Mouse (Mus musculus): ENCODE measurements around the gene Cdc42ep2. TPM values are rescaled to one million over a fixed set of nuclear protein-coding genes. Genes with fewer than 3 reads are reported as not detected.
A peak's percentile ranks its signal among the peaks of the same experiment; 100 is the strongest.

The Cdc42ep2 gene
- polyA plus RNA-seq, 1 experiment = 5.3 TPM

GRCm38 (mm10) chr19:5872931-5873556 lies 51.6 kb downstream of the Cdc42ep2 start:
- H3K4me3 ChIP-seq (replicated peaks; ENCODE audit: control insufficient read depth, low read depth, low read length) = peak overlapping the region; percentile 48
- H3K27ac ChIP-seq (ENCODE audit: control insufficient read depth, insufficient read depth, low read depth, low read length, poor library complexity) = peak overlapping the region; percentile 18
- TF ChIP-seq POLR2A (IDR thresholded peaks at IDR 0.05; ENCODE audit: borderline replicate concordance, control insufficient read depth, low read depth, low read length) (0 out of 2 replicates have a peak, but pooled peaks have one; percentile 30), CTCF (IDR thresholded peaks at IDR 0.05; ENCODE audit: control insufficient read depth, insufficient read depth, low read length) (no peak)
- WGBS = 52% methylated on average over 19 of the region's 19 CpGs
- H3K4me1 ChIP-seq (ENCODE audit: control insufficient read depth, insufficient read depth, low read length) = peaks cover 5% of the 10 kb centered on the region; the same call in 1 of the 2 replicates

GRCm38 (mm10) chr19:5872528-5872927 lies 52.1 kb downstream of the Cdc42ep2 start:
- Histone ChIP-seq H3K27ac (ENCODE audit: control insufficient read depth, insufficient read depth, low read depth, low read length, poor library complexity) (peak overlapping the region; percentile 18), H3K4me1 (ENCODE audit: control insufficient read depth, insufficient read depth, low read length) (peaks cover 5% of the 10 kb centered on the region; the same call in 1 of the 2 replicates), H3K4me3 (replicated peaks; ENCODE audit: control insufficient read depth, low read depth, low read length) (peak overlapping the region; percentile 48)
- TF ChIP-seq CTCF (IDR thresholded peaks at IDR 0.05; ENCODE audit: control insufficient read depth, insufficient read depth, low read length) = no peak
- no peak for TF ChIP-seq POLR2A (IDR thresholded peaks at IDR 0.05; ENCODE audit: borderline replicate concordance, control insufficient read depth, low read depth, low read length)
- WGBS = 33% methylated on average over 4 of the region's 4 CpGs

GRCm38 (mm10) chr19:5871683-5872082 lies 52.9 kb downstream of the Cdc42ep2 start:
- no peak overlapping the region for H3K27ac ChIP-seq (ENCODE audit: control insufficient read depth, insufficient read depth, low read depth, low read length, poor library complexity)
- 33% methylated on average over 6 of the region's 6 CpGs for WGBS
- H3K4me1 ChIP-seq (ENCODE audit: control insufficient read depth, insufficient read depth, low read length) = peaks cover 5% of the 10 kb centered on the region; the same call in 1 of the 2 replicates
- TF ChIP-seq POLR2A (IDR thresholded peaks at IDR 0.05; ENCODE audit: borderline replicate concordance, control insufficient read depth, low read depth, low read length) (no peak), CTCF (IDR thresholded peaks at IDR 0.05; ENCODE audit: control insufficient read depth, insufficient read depth, low read length) (no peak)
- no peak overlapping the region for H3K4me3 ChIP-seq (replicated peaks; ENCODE audit: control insufficient read depth, low read depth, low read length)

DNA sequence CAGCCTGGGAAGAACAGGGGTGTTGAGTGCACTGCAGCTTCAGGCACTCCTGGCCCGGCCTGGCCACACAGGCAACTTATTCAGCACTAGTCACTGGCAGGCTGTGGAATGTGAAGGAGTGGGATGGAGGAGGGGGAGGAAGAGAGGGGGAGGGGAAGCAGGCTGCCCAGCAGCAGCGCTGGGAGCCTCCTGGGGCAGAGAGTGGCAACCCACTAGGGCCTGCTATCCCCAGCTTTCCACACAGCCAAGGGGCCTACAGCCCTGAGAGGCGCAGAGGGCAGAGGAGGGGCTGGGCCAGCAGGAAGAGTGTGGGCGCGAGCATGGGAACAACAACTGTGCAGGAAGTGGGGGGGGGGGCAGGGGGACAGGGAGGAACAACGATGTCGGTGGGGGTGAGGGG lies 53.3 kb downstream of the Cdc42ep2 start:
- H3K4me3 ChIP-seq (replicated peaks; ENCODE audit: control insufficient read depth, low read depth, low read length) = no peak overlapping the region
- peaks cover 5% of the 10 kb centered on the region; the same call in 1 of the 2 replicates for H3K4me1 ChIP-seq (ENCODE audit: control insufficient read depth, insufficient read depth, low read length)
- TF ChIP-seq CTCF (IDR thresholded peaks at IDR 0.05; ENCODE audit: control insufficient read depth, insufficient read depth, low read length) (no peak), POLR2A (IDR thresholded peaks at IDR 0.05; ENCODE audit: borderline replicate concordance, control insufficient read depth, low read depth, low read length) (no peak)
- no peak overlapping the region for H3K27ac ChIP-seq (ENCODE audit: control insufficient read depth, insufficient read depth, low read depth, low read length, poor library complexity)
- 14% methylated on average over 7 of the region's 7 CpGs for WGBS

DNA sequence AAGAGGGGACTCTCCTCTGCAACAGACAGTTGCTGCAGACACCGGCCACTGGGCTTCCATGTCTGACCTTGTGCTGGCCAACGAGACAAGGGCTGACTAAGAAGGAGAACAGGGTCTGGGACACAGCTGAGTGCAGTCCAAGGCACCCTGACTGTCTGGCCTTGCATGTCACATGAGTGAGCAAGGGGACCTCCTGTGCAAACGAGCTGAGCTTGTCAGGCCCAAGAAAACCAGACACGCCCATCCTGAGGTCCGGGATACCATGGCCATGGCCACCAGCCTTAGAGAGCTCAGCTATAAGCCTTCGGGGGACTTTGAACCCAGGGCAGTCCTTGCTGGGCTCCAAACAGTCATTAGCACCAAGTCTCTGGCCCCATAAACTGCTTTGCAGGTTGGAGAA lies 56.5 kb downstream of the Cdc42ep2 start:
- no peak overlapping the region for H3K27ac ChIP-seq (ENCODE audit: control insufficient read depth, insufficient read depth, low read depth, low read length, poor library complexity)
- WGBS = 81% methylated on average over 6 of the region's 6 CpGs
- no peak overlapping the region for H3K4me3 ChIP-seq (replicated peaks; ENCODE audit: control insufficient read depth, low read depth, low read length)
- TF ChIP-seq CTCF (IDR thresholded peaks at IDR 0.05; ENCODE audit: control insufficient read depth, insufficient read depth, low read length) (no peak), POLR2A (IDR thresholded peaks at IDR 0.05; ENCODE audit: borderline replicate concordance, control insufficient read depth, low read depth, low read length) (no peak)
- H3K4me1 ChIP-seq (ENCODE audit: control insufficient read depth, insufficient read depth, low read length) = peaks cover 3% of the 10 kb centered on the region

Other genes starting within 250 kb of the Cdc42ep2 start
- 26.8 and 60.5 TPM in 2 replicates for gene Map3k11, start 236.1 kb downstream of the Cdc42ep2 start, polyA plus RNA-seq (2011; ENCODE audit: insufficient read depth, insufficient read length, low replicate concordance, missing spikeins)
- gene Pcnx3, start 235.9 kb downstream of the Cdc42ep2 start, polyA plus RNA-seq (2011; ENCODE audit: insufficient read depth, insufficient read length, low replicate concordance, missing spikeins) = 43.5 and 99.7 TPM in 2 replicates
- not detected in 2 replicates for gene Kcnk7, start 220.4 kb downstream of the Cdc42ep2 start, polyA plus RNA-seq (2011; ENCODE audit: insufficient read depth, insufficient read length, low replicate concordance, missing spikeins)
- 130 and 224 TPM in 2 replicates for gene Ehbp1l1, start 198.5 kb downstream of the Cdc42ep2 start, polyA plus RNA-seq (2011; ENCODE audit: insufficient read depth, insufficient read length, low replicate concordance, missing spikeins)
- gene Fam89b, start 195.2 kb downstream of the Cdc42ep2 start, polyA plus RNA-seq (2011; ENCODE audit: insufficient read depth, insufficient read length, low replicate concordance, missing spikeins) = 33.5 and 37.8 TPM in 2 replicates
- gene Ltbp3, start 183.9 kb downstream of the Cdc42ep2 start, polyA plus RNA-seq (2011; ENCODE audit: insufficient read depth, insufficient read length, low replicate concordance, missing spikeins) = 10.5 and 13.4 TPM in 2 replicates
- gene Scyl1, start 153.4 kb downstream of the Cdc42ep2 start, polyA plus RNA-seq (2011; ENCODE audit: insufficient read depth, insufficient read length, low replicate concordance, missing spikeins) = 26.8 and 38.8 TPM in 2 replicates
- gene Frmd8, start 49.5 kb downstream of the Cdc42ep2 start, polyA plus RNA-seq (2011; ENCODE audit: insufficient read depth, insufficient read length, low replicate concordance, missing spikeins) = 14.3 and 18.1 TPM in 2 replicates
- gene Slc25a45, start 47.0 kb downstream of the Cdc42ep2 start, polyA plus RNA-seq (2011; ENCODE audit: insufficient read depth, insufficient read length, low replicate concordance, missing spikeins) = 11.6 and 24.6 TPM in 2 replicates
- 4.4 and 6.4 TPM in 2 replicates for gene Tigd3, start 30.7 kb downstream of the Cdc42ep2 start, polyA plus RNA-seq (2011; ENCODE audit: insufficient read depth, insufficient read length, low replicate concordance, missing spikeins)
- gene Dpf2, start 11.8 kb downstream of the Cdc42ep2 start, polyA plus RNA-seq (2011; ENCODE audit: insufficient read depth, insufficient read length, low replicate concordance, missing spikeins) = 31.1 and 60.8 TPM in 2 replicates
- gene Pola2, start 39.4 kb upstream of the Cdc42ep2 start, polyA plus RNA-seq (2011; ENCODE audit: insufficient read depth, insufficient read length, low replicate concordance, missing spikeins) = 41.9 and 79.8 TPM in 2 replicates
- 0.80 TPM in 1 of 2 replicates, not detected in the other for gene Slc22a20, start 61.3 kb upstream of the Cdc42ep2 start, polyA plus RNA-seq (2011; ENCODE audit: insufficient read depth, insufficient read length, low replicate concordance, missing spikeins)
- gene Capn1, start 91.1 kb upstream of the Cdc42ep2 start, polyA plus RNA-seq (2011; ENCODE audit: insufficient read depth, insufficient read length, low replicate concordance, missing spikeins) = 59.9 and 139 TPM in 2 replicates
- gene Syvn1, start 121.8 kb upstream of the Cdc42ep2 start, polyA plus RNA-seq (2011; ENCODE audit: insufficient read depth, insufficient read length, low replicate concordance, missing spikeins) = 30.5 and 58.5 TPM in 2 replicates
- gene Mrpl49, start 133.0 kb upstream of the Cdc42ep2 start, polyA plus RNA-seq (2011; ENCODE audit: insufficient read depth, insufficient read length, low replicate concordance, missing spikeins) = 29.9 and 52.5 TPM in 2 replicates
- 2,232 and 4,155 TPM in 2 replicates for gene Fau, start 133.0 kb upstream of the Cdc42ep2 start, polyA plus RNA-seq (2011; ENCODE audit: insufficient read depth, insufficient read length, low replicate concordance, missing spikeins)
- gene Znhit2, start 136.4 kb upstream of the Cdc42ep2 start, polyA plus RNA-seq (2011; ENCODE audit: insufficient read depth, insufficient read length, low replicate concordance, missing spikeins) = 8.4 and 14.3 TPM in 2 replicates
- gene Tm7sf2, start 143.6 kb upstream of the Cdc42ep2 start, polyA plus RNA-seq (2011; ENCODE audit: insufficient read depth, insufficient read length, low replicate concordance, missing spikeins) = 5.9 and 12.3 TPM in 2 replicates
- 48.4 and 85.1 TPM in 2 replicates for gene Vps51, start 152.4 kb upstream of the Cdc42ep2 start, polyA plus RNA-seq (2011; ENCODE audit: insufficient read depth, insufficient read length, low replicate concordance, missing spikeins)
- gene Tmem262, start 155.2 kb upstream of the Cdc42ep2 start, polyA plus RNA-seq (2011; ENCODE audit: insufficient read depth, insufficient read length, low replicate concordance, missing spikeins) = not detected in 2 replicates
- not detected in 2 replicates for gene Gm28374, start 157.4 kb upstream of the Cdc42ep2 start, polyA plus RNA-seq (2011; ENCODE audit: insufficient read depth, insufficient read length, low replicate concordance, missing spikeins)
- gene Zfpl1, start 160.1 kb upstream of the Cdc42ep2 start, polyA plus RNA-seq (2011; ENCODE audit: insufficient read depth, insufficient read length, low replicate concordance, missing spikeins) = 12.2 and 22.8 TPM in 2 replicates
- gene Cdca5, start 160.2 kb upstream of the Cdc42ep2 start, polyA plus RNA-seq (2011; ENCODE audit: insufficient read depth, insufficient read length, low replicate concordance, missing spikeins) = 28.8 and 31.0 TPM in 2 replicates
- gene AC131692.1, start 169.6 kb upstream of the Cdc42ep2 start, polyA plus RNA-seq (2011; ENCODE audit: insufficient read depth, insufficient read length, low replicate concordance, missing spikeins) = 6.6 and 6.9 TPM in 2 replicates
- gene Naaladl1, start 181.0 kb upstream of the Cdc42ep2 start, polyA plus RNA-seq (2011; ENCODE audit: insufficient read depth, insufficient read length, low replicate concordance, missing spikeins) = 5.2 and 5.3 TPM in 2 replicates
- gene Sac3d1, start 193.8 kb upstream of the Cdc42ep2 start, polyA plus RNA-seq (2011; ENCODE audit: insufficient read depth, insufficient read length, low replicate concordance, missing spikeins) = 2.5 and 6.0 TPM in 2 replicates
- gene Snx15, start 203.5 kb upstream of the Cdc42ep2 start, polyA plus RNA-seq (2011; ENCODE audit: insufficient read depth, insufficient read length, low replicate concordance, missing spikeins) = 33.2 and 38.4 TPM in 2 replicates
- 0.93 TPM in 1 of 2 replicates, not detected in the other for gene Batf2, start 216.2 kb upstream of the Cdc42ep2 start, polyA plus RNA-seq (2011; ENCODE audit: insufficient read depth, insufficient read length, low replicate concordance, missing spikeins)
- 19.6 and 20.5 TPM in 2 replicates for gene Arl2, start 216.7 kb upstream of the Cdc42ep2 start, polyA plus RNA-seq (2011; ENCODE audit: insufficient read depth, insufficient read length, low replicate concordance, missing spikeins)

Measured in bone marrow, adult 2 months (tissue).